Mouse (Mus musculus) kidney, postnatal 0 days (tissue): Measurements from ENCODE around the gene Cst6. TPM values are rescaled to one million over a fixed set of nuclear protein-coding genes. Genes with fewer than 3 reads are reported as not detected.

ENCODE experiments used
- ATAC-seq: fragments of 200-750 bp; cut with Nextera tagmentation; replicated peaks from 2 replicates; pipeline ENCODE4 v1.8.0; 2017; ENCODE audit warnings: low read depth, moderate number of reproducible peaks, moderate TSS enrichment, moderate library complexity; ENCODE audit not compliant: low FRiP score
- DNase-seq: peaks from one replicate; pipeline ENCODE4 v3.0.0-alpha.2; 2016; ENCODE audit warnings: low spot score
- H3K27ac ChIP-seq: fragments of 300-500 bp; sonication (generic); 2 replicates; pipeline ENCODE4 v1.5.1; 2014; ENCODE audit warnings: mild to moderate bottlenecking
- H3K27me3 ChIP-seq: fragments of 300-500 bp; sonication (generic); 2 replicates; pipeline ENCODE4 v1.6.1; 2014; ENCODE audit warnings: low read length, mixed read lengths; ENCODE audit not compliant: insufficient read depth
- H3K36me3 ChIP-seq: fragments of 300-500 bp; sonication (generic); 2 replicates; pipeline ENCODE4 v1.6.1; 2014; ENCODE audit warnings: low read length, mixed read lengths; ENCODE audit not compliant: insufficient read depth
- H3K4me1 ChIP-seq: fragments of 300-500 bp; sonication (generic); replicated peaks from 2 replicates; pipeline ENCODE4 v1.6.1; 2014; ENCODE audit warnings: antibody characterized with exemption, low read length, mixed read lengths; ENCODE audit not compliant: insufficient read depth
- H3K4me2 ChIP-seq: fragments of 300-500 bp; sonication (generic); 2 replicates; pipeline ENCODE4 v1.6.1; 2014; ENCODE audit warnings: mild to moderate bottlenecking, low read length, moderate library complexity, mixed read lengths
- H3K4me3 ChIP-seq: fragments of 300-500 bp; sonication (generic); replicated peaks from 2 replicates; pipeline ENCODE4 v1.5.1; 2014; ENCODE audit warnings: low read depth, low read length
- H3K9ac ChIP-seq: fragments of 300-500 bp; sonication (generic); 2 replicates; pipeline ENCODE4 v1.6.1; 2014; ENCODE audit warnings: low read depth, low read length
- H3K9me3 ChIP-seq: fragments of 300-500 bp; sonication (generic); replicated peaks from 2 replicates; pipeline ENCODE4 v1.6.1; 2016; ENCODE audit warnings: low read length, inconsistent platforms, mixed read lengths
- CTCF ChIP-seq: IDR thresholded peaks from 2 replicates; pipeline ENCODE4 v1.5.1; 2016; ENCODE audit warnings: antibody characterized with exemption, low read depth, mild to moderate bottlenecking, moderate library complexity
- WGBS: fragments of 180-500 bp; shearing (Covaris S2); extraction: QIAGEN DNeasy Blood & Tissue Kit; methylation state at CpG from one replicate; pipeline ENCODE4 v1.1.7; 2014; 5-methylcytosine and 5-hydroxymethylcytosine counted together
- polyA plus RNA-seq: library from polyadenylated mRNA; unstranded; fragments of >200 nt; fragmentation: Nextera tagmentation; extraction: Ambion mirVana; gene quantifications from 2 replicates; pipeline ENCODE4 v1.2.1, GENCODE M21; 2015

Cst6 gene
- polyA plus RNA-seq, 1 experiment from 2014 or later = 1.5 TPM

DNA sequence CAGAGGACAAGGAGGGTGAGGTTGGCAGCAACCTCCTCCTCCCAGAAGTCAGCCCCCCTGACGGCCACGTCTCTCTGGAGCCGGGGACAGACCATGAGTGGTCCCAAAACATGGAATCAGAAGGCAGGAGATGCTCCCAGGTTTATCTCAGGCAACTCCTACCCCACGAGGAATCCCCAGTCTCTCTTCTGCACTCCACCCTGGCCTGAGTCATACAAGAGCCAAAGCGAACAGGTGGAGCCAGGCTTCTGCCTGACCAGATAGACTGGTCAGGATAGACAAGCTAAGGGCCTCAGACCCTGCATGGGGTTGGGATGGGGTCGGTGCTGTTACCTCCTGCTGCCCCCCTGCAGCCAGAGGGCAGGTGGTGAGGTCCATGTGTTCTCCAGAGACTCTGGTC lies 1.3 kb downstream of the Cst6 start:
- H3K9me3 ChIP-seq = no peaks in the 10 kb centered on the region
- H3K4me3 ChIP-seq = no peak overlapping the region
- no peak for DNase-seq
- H3K9ac ChIP-seq = no peak overlapping the region
- H3K27ac ChIP-seq = no peak overlapping the region
- no peaks in the 10 kb centered on the region for H3K36me3 ChIP-seq
- no peaks in the 10 kb centered on the region for H3K4me1 ChIP-seq
- WGBS = 70% methylated on average over 6 of the region's 6 CpGs
- no peak overlapping the region for H3K4me2 ChIP-seq
- TF ChIP-seq CTCF = no peak
- no peak for ATAC-seq
- H3K27me3 ChIP-seq = no peaks in the 10 kb centered on the region

DNA sequence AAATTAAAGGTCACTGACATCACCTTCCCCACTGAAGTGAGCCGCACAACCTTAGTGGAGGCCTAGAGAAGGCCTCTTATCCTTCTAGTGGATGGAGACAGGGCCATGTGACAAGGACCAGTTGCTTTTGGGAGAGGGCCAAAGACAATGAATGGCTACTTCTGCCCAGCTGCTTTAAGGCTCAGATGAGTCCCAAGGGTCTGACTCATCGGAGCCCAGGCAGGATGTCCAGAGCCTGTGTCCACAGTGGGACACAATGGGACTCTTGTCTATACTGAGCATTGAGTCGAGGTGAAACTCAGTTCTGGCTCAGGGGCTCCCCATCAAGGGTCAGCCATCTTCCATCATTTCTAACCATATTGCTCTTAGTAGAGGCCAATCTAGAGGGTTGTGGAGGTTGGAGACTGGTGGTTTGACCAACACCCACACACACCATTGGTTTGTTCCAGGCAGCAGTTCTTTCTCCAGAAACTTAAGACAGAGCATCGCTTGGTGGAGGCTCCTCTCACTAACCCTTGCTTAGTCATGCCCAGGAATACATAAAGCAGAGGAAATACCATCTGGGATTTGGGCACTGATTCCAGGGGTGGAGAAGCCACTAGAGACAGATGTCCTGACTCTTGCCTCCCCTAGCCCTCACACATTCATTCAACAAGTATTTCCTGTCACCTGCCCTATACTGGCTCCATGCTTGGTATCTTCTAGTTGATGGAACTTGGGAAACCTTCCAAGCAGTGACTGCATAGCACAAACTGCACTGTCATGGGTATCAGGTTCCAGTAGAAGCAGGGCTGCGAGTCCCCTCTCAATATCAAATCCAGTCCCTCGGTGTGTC lies 3.9 kb downstream of the Cst6 start:
- Histone ChIP-seq H3K9ac (no peak overlapping the region), H3K4me1 (no peaks in the 10 kb centered on the region), H3K27me3 (no peaks in the 10 kb centered on the region), H3K27ac (no peak overlapping the region), H3K9me3 (no peaks in the 10 kb centered on the region), H3K36me3 (no peaks in the 10 kb centered on the region), H3K4me2 (no peak overlapping the region), H3K4me3 (no peak overlapping the region)
- TF ChIP-seq CTCF = no peak
- DNase-seq (peak; percentile 28), ATAC-seq (no peak)
- 58% methylated on average over 6 of the region's 6 CpGs for WGBS

DNA sequence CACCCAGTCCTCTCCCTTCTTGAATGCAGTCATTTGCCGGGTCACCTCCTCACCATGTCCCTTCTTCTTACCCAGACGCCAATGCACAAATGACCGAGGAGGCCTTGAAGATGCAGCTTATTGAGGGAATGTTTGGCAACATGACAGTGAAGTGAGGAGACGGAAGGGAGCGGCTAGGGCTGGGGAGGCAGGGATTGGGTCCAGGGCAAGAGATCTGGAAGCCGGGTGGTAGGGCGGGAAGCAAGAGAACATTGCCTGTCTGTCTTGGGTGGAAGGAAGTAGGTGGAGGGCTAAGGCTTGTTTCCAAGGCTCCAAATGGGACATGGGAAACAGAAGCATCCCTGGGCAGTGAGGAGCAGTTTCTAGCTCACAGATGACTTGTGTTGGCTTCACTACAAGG lies 8.0 kb downstream of the Cst6 start:
- ATAC-seq = no peak
- 86% methylated on average over 7 of the region's 7 CpGs for WGBS
- Histone ChIP-seq H3K9me3 (no peaks in the 10 kb centered on the region), H3K4me2 (no peak overlapping the region), H3K4me1 (no peaks in the 10 kb centered on the region), H3K36me3 (no peaks in the 10 kb centered on the region), H3K4me3 (no peak overlapping the region), H3K9ac (no peak overlapping the region), H3K27me3 (no peaks in the 10 kb centered on the region), H3K27ac (no peak overlapping the region)
- no peak for TF ChIP-seq CTCF
- no peak for DNase-seq

DNA sequence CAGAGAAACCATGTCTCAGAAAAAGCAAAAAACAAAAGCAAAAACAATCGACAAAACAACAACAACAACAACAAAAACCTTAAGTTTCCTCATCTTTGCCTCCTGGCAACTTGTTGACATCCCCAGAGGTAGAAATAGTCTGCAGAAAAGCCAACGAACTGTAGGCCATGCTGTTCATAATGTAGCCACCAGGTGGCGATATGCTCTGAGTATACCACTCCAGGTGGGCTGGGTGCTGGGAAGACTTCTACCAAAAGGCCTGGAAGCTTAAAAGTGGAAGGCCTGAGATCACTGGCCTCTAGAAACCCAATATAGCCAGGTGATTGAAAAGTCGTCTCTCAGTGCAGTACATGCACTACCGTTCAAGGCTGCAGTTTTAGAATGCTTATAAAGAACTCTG lies 11.4 kb downstream of the Cst6 start:
- 15% methylated on average over 5 of the region's 5 CpGs for WGBS
- Histone ChIP-seq H3K4me2 (no peak overlapping the region), H3K4me1 (no peaks in the 10 kb centered on the region), H3K36me3 (no peaks in the 10 kb centered on the region), H3K9me3 (no peaks in the 10 kb centered on the region), H3K9ac (no peak overlapping the region), H3K4me3 (no peak overlapping the region), H3K27ac (no peak overlapping the region), H3K27me3 (no peaks in the 10 kb centered on the region)
- ATAC-seq = no peak; the same call in 1 of the 2 replicates
- peak; percentile 84 for DNase-seq
- TF ChIP-seq CTCF = peak; percentile 95

DNA sequence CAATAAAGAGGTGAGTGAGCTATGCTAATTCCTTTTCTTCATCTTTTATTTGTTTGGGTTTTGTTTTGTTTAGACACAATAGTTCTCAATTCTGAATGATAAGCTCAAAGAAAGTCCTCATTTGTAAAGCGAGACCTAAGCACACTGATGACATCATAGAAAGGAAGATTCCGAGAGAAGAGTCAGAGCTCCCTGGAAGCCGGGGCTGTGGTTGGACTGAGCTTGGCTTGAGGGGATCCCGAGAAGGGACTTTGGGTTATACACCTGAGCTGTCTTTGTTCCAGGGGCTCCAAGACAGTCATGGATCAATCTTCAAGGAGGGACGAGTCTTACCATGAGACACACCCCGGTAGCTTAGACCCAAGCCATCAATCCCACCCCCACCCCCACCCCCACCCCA lies 13.9 kb downstream of the Cst6 start, which contains the start of gene Catsper1:
Gene Catsper1, plus strand, starts transcription at position 301 of the 400 bp plus-strand sequence.
- Histone ChIP-seq H3K9ac (no peak within 1 kb of the TSS), H3K9me3 (no peaks in the 10 kb centered on the region), H3K4me2 (no peak within 1 kb of the TSS), H3K4me3 (no peak within 1 kb of the TSS), H3K27me3 (no peaks in the 10 kb centered on the region), H3K27ac (no peak within 1 kb of the TSS), H3K36me3 (no peaks in the 10 kb centered on the region), H3K4me1 (no peaks in the 10 kb centered on the region)
- TF ChIP-seq CTCF = no peak
- no peak for ATAC-seq
- no peak for DNase-seq
- WGBS = 90% methylated on average over 6 of the region's 6 CpGs

DNA sequence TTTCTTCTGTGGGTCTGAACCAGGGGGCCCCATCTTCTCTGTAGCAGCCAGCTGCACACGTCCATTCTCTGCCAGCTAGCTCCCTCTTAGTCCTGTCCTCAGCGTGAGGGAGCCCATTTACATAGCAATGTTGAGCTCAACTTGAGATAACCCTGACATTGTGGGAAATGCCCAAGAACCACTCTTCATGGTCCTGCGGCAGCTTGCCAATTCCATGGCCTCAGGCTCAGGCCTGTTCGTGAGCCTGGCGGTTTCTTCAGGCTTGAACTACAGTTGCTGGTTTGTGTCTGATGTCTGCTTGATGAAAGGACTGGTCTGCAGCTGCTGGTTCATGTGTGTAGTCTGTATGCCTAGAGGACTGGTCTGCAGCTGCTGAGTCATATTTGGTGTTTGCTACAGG lies 14.6 kb downstream of the Cst6 start:
- no peak for TF ChIP-seq CTCF
- Histone ChIP-seq H3K9ac (no peak overlapping the region), H3K4me2 (no peak overlapping the region), H3K4me3 (no peak overlapping the region), H3K27ac (no peak overlapping the region), H3K27me3 (no peaks in the 10 kb centered on the region), H3K4me1 (no peaks in the 10 kb centered on the region), H3K36me3 (no peaks in the 10 kb centered on the region), H3K9me3 (no peaks in the 10 kb centered on the region)
- 77% methylated on average over 5 of the region's 5 CpGs for WGBS
- DNase-seq (no peak), ATAC-seq (no peak)
